Mouse (Mus musculus) neural tube, embryonic 10.5 days (tissue): ENCODE data around the gene Defb33.

ENCODE experiments used
- DNase-seq: peaks from one replicate; pipeline ENCODE4 v3.0.0-alpha.2; 2017; ENCODE audit warnings: low spot score; ENCODE audit errors: extremely low spot score

The Defb33 gene

GRCm38 (mm10) chr8:20892369-20892768 is at the start of gene Defb33:
Gene Defb33 (plus strand): TSS chr8:20892669.
- no peak for DNase-seq

- no peak for DNase-seq
These were observed 17.9 kb upstream of the Defb33 start for GRCm38 (mm10) chr8:20874608-20875007.

- no peak for DNase-seq
These were observed 10.1 kb downstream of the Defb33 start, which contains the start of gene Gm15056 for GRCm38 (mm10) chr8:20902527-20902926. Gene Gm15056 (minus strand): TSS chr8:20902627.

GRCm38 (mm10) chr8:20907119-20907518 is 14.7 kb downstream of the Defb33 start:
- no peak for DNase-seq

GRCm38 (mm10) chr8:20908256-20908655 is 15.8 kb downstream of the Defb33 start:
- no peak for DNase-seq

DNA sequence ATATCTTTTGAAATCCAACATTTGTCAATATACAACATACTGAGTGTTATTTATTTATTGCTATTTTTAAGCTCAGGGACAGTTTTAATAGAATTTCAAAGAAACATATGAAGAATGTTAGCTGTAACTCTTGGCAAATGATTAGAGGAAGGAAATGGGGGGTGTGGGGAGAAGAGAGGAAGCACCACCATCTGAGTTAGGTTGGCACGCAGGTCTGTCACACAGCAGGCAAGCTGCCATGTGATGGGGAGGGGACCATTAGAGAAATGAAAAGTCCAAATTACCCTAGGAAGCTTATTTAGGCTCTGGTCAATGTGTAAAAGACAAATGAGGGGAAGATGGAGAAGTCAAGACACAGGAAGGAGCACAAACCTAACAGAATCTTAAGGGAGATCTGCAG is 19.8 kb downstream of the Defb33 start:
- no peak for DNase-seq

- no peak for DNase-seq
These were observed 29.5 kb downstream of the Defb33 start, which contains the start of gene Gm6040 for GRCm38 (mm10) chr8:20921971-20922370. Gene Gm6040 (minus strand): TSS chr8:20922071.

- no peak for DNase-seq
These were observed 52.1 kb downstream of the Defb33 start, which contains the start of gene AY761185 for GRCm38 (mm10) chr8:20944610-20945009. Gene AY761185 (minus strand): TSS chr8:20944710.
